Mouse (Mus musculus): ENCODE data around the gene Accs. TPM values are rescaled to one million over a fixed set of nuclear protein-coding genes. Genes with fewer than 3 reads are reported as not detected.

Accs gene
- polyA plus RNA-seq, 1 experiment from 2014 or later, result 5.3 TPM

DNA sequence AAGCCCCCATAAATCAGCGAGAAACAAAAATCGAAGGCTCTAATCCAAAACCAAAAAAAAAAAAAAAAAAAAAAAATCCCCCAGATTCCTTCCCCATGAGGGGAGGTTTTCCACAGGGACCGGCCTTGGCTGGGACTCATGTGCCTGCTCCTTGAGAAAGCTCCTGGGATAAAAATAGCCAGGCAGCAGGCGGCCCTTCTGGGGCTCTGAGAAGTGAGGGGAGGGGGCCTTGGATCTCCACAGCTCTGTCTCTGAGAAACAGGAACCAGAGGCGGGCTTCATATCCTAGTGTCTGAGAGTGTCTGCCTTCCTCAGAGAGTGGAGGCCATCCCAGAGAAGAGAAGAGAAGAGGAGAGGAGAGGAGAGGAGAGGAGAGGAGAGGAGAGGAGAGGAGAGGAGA is 27.3 kb upstream of the Accs start:
- WGBS, result 31% methylated on average over 5 of the region's 5 CpGs
- Histone ChIP-seq H3K9me3 (no peaks in the 10 kb centered on the region), H3K9ac (no peak overlapping the region), H3K27ac (peak overlapping the region; percentile 57; the same call in 1 of the 2 replicates), H3K36me3 (no peaks in the 10 kb centered on the region), H3K4me3 (replicated peaks) (no peak overlapping the region), H3K27me3 (replicated peaks) (no peaks in the 10 kb centered on the region), H3K4me2 (no peak overlapping the region), H3K4me1 (0 out of 2 replicates have a peak, but pooled peaks cover 7% of the 10 kb centered on the region)
- ATAC-seq (ENCODE audit: insufficient read depth, low FRiP score, low read depth), result peak; percentile 52; the same call in 1 of the 2 replicates

DNA sequence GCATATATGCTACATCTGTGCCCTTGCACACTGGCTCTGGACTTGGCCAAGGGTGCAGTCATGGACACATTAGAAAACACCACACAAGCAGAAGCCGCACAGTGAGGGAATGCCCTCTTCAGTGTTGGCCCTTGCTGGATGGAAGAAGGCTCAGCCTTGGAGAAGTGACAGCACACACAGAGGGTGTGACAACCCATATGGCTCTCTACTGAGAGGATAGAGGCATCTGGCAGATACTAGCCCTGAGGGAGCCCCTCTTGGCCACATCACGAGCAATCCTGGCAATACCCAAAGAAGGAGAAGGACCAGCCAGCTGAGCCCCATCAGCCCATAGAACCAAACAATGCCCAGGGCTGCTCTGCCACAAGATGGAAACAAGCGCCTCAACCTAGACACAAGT is 24.9 kb upstream of the Accs start:
- Histone ChIP-seq H3K4me3 (replicated peaks) (no peak overlapping the region), H3K36me3 (no peaks in the 10 kb centered on the region), H3K9ac (no peak overlapping the region), H3K4me2 (no peak overlapping the region), H3K9me3 (no peaks in the 10 kb centered on the region), H3K27me3 (replicated peaks) (no peaks in the 10 kb centered on the region), H3K27ac (no peak overlapping the region), H3K4me1 (0 out of 2 replicates have a peak, but pooled peaks cover 7% of the 10 kb centered on the region)
- WGBS, result 81% methylated on average over 3 of the region's 3 CpGs
- ATAC-seq (ENCODE audit: insufficient read depth, low FRiP score, low read depth), result no peak; the same call in 1 of the 2 replicates

DNA sequence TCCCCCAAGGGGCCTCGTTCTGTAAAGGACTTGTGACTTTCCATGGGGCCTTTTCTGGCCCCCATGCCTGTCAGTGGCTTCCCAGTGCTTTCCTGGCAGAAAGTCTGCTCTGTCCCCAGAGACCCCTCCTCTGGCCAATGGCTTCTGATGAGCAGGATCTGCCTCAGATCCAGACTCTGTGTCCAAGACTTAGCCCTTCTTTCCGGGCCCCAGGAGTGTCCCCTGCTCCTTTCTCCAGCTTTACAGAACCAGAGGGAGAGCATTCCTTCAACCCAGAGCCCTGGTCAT is 24.4 kb upstream of the Accs start:
- Histone ChIP-seq H3K27ac (no peak overlapping the region), H3K4me2 (no peak overlapping the region), H3K36me3 (no peaks in the 10 kb centered on the region), H3K4me3 (replicated peaks) (no peak overlapping the region), H3K9me3 (no peaks in the 10 kb centered on the region), H3K27me3 (replicated peaks) (no peaks in the 10 kb centered on the region), H3K4me1 (0 out of 2 replicates have a peak, but pooled peaks cover 7% of the 10 kb centered on the region), H3K9ac (no peak overlapping the region)
- no peak for ATAC-seq (ENCODE audit: insufficient read depth, low FRiP score, low read depth)
- 21% methylated on average over 2 of the region's 2 CpGs for WGBS

DNA sequence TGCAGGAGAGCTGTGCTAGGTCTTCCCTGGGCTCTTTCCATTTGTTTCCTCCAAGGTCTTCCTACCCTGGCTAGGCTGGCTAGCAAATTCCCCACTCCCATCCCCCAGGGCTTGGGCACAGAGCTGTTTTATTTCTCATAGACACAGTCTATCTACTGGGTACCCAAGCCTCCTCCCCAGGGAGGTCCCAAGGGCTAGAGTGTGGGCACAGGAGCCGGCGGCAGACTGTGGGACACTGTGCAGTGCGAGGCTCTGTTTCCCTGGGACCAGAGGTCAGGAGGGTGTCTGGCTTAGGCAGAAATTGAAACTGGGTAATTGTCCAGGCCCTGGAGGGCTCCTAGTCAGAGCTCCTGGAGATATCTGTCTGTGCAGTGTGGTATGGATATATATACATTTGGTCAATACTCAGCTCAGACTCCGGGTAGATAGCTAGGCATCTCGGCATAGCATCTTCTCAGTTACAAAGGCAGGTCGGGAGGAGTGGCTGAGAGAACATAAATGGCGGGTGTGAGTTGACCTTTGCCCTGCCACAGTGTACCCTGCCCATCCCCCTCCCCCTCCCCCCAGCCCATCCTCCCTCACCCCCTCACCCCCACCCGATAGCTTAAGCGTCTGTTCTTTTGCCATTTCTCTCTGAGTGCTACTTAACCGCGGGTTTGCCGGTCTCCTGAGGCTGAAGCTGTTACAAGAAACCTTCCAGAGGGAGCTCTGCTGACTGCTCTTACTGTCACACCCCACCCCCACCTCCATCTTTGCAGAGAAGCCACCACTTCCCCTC is 23.9 kb upstream of the Accs start:
- no peak for ATAC-seq (ENCODE audit: insufficient read depth, low FRiP score, low read depth)

DNA sequence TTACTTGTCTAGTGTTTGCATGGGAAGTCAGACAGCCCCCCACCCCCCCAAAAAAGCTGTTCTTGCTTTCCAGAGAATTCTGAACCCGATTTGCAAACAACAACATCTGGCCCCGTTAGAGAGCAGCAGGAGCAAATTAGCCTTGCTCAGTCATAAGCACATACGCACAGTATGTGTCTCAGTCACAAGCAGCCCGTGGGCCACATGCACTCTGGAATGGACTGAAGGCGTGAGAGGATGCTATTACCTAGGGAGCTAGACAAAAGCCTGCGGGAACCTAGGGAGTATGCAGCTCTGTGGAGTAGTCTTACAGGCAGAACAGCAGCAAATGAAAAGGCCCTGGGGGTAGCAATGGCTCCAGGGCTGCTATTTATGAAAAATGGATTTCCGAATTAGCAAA is 22.5 kb upstream of the Accs start:
- no peaks in the 10 kb centered on the region for H3K27me3 ChIP-seq (replicated peaks)
- 0 out of 2 replicates have a peak, but pooled peaks cover 7% of the 10 kb centered on the region for H3K4me1 ChIP-seq
- H3K4me2 ChIP-seq, result no peak overlapping the region
- H3K9me3 ChIP-seq, result no peaks in the 10 kb centered on the region
- no peak overlapping the region for H3K4me3 ChIP-seq (replicated peaks)
- ATAC-seq (ENCODE audit: insufficient read depth, low FRiP score, low read depth), result no peak
- H3K36me3 ChIP-seq, result no peaks in the 10 kb centered on the region
- 77% methylated on average over 7 of the region's 7 CpGs for WGBS
- no peak overlapping the region for H3K9ac ChIP-seq
- H3K27ac ChIP-seq, result no peak overlapping the region

More for the DNA sequence above, 23.9 kb upstream of the Accs start:
- no peak overlapping the region for H3K4me2 ChIP-seq
- H3K27ac ChIP-seq, result no peak overlapping the region
- H3K27me3 ChIP-seq (replicated peaks), result no peaks in the 10 kb centered on the region
- H3K9me3 ChIP-seq, result no peaks in the 10 kb centered on the region
- 0 out of 2 replicates have a peak, but pooled peaks cover 7% of the 10 kb centered on the region for H3K4me1 ChIP-seq
- H3K4me3 ChIP-seq (replicated peaks), result no peak overlapping the region
- 17% methylated on average over 11 of the region's 12 CpGs for WGBS
- H3K9ac ChIP-seq, result no peak overlapping the region
- H3K36me3 ChIP-seq, result no peaks in the 10 kb centered on the region

DNA sequence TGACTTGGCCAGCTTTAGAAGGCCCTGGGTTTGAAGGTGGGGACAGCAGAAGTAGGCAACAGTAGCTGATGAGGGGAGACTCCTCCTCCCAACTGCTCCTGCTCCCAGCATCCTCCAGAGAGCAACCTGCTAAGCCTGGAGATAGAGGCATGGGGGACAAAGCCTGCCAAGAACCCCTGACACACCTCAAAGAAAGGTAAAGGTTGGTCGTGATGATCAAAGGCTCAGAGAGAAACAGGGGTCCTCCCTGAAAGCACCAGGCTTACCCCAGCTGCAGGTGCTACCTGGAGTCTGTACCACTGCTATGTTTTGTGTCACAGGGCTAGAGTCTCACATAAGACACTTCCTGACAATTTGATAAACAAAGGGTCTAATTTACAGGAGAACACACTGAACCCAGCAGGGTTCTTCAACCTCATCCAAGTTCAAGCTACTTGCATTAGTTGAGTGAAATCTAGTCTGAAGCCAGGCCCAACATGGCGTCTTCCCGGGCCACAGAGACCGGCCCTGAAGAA is 21.7 kb upstream of the Accs start:
- no peak for ATAC-seq (ENCODE audit: insufficient read depth, low FRiP score, low read depth)
- Histone ChIP-seq H3K4me3 (replicated peaks) (no peak overlapping the region), H3K9ac (no peak overlapping the region), H3K4me1 (0 out of 2 replicates have a peak, but pooled peaks cover 7% of the 10 kb centered on the region), H3K27ac (no peak overlapping the region), H3K4me2 (no peak overlapping the region), H3K36me3 (no peaks in the 10 kb centered on the region), H3K27me3 (replicated peaks) (no peaks in the 10 kb centered on the region), H3K9me3 (no peaks in the 10 kb centered on the region)
- 84% methylated on average over 4 of the region's 4 CpGs for WGBS

DNA sequence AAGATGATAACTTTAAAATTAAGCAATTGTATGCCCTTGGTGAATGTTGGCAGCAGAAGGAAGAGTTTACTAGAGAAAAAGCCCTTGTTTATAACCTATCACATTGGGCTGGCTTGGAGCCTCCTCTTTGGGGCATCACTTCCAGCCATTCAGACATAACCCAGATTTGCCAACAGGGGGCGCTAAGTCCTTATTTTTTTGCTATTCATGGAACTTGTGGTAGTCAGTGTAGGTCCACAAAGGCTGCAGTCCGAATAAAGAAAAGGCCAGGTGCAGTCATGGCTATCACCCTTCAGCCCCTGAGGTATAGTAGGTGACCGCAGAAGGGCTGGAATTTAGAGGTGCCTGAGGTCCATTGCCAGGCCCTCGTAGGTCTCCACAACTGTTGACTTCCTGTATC is 21.1 kb upstream of the Accs start:
- ATAC-seq (ENCODE audit: insufficient read depth, low FRiP score, low read depth), result no peak
- Histone ChIP-seq H3K9ac (no peak overlapping the region), H3K36me3 (no peaks in the 10 kb centered on the region), H3K27ac (no peak overlapping the region), H3K4me1 (0 out of 2 replicates have a peak, but pooled peaks cover 7% of the 10 kb centered on the region), H3K9me3 (no peaks in the 10 kb centered on the region), H3K27me3 (replicated peaks) (no peaks in the 10 kb centered on the region), H3K4me2 (no peak overlapping the region), H3K4me3 (replicated peaks) (no peak overlapping the region)
- whole genome bisulfite sequencing, result 44% methylated on average over 4 of the region's 4 CpGs

DNA sequence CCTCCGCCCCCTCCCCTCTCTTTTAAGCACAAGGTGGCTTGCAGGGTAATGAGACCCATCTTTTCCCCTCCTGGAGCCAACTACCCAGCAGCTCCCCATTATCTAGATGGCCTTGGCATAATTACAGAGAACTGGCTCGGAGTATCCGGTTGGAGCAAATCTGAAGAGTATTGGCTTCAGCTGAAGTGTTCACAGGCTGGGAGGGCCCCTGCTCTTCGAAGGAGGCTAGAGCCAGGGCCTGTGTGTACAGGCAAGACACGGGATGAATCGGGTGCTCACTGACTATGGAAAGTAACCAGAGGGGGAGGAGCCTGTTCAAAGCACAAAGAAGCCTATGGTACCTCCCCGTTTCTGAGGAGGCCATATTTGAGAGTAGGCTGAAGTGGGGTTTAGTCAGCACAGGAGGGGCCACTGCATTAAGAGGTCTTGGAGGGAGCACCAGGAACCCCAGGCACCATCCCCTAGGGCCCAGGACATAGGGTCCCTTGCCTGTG is 19.4 kb upstream of the Accs start, which contains the start of gene Accsl:
Gene Accsl, minus strand, starts transcription at position 51 of the 494 bp plus-strand sequence.
- Histone ChIP-seq H3K27ac (no peak within 1 kb of the TSS), H3K9ac (no peak within 1 kb of the TSS), H3K4me3 (replicated peaks) (no peak within 1 kb of the TSS), H3K36me3 (no peaks in the 10 kb centered on the region), H3K9me3 (no peaks in the 10 kb centered on the region), H3K4me2 (no peak within 1 kb of the TSS), H3K4me1 (0 out of 2 replicates have a peak, but pooled peaks cover 5% of the 10 kb centered on the region), H3K27me3 (replicated peaks) (no peaks in the 10 kb centered on the region)
- 68% methylated on average over 7 of the region's 7 CpGs for WGBS
- no peak for ATAC-seq (ENCODE audit: insufficient read depth, low FRiP score, low read depth)

DNA sequence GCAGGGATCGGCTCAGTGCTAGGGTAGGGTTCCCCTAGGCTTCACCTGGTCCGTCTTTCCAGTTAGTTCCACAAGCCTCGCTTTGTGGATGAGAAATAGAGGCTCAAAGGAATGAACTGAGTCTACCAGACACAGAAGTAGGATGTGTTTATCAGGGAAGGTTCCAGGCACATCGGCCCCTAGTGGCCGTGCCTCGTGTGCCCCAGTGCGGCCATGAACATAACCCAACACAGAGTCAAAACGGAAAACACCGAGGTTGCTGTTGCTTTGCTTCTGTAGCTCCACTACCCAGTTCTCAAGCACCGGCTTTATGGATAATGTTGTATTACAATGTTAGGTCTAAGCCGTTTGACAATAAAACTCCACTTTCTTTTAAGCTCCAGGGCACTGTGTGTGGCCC is 18.8 kb upstream of the Accs start:
- WGBS, result 79% methylated on average over 11 of the region's 11 CpGs

DNA sequence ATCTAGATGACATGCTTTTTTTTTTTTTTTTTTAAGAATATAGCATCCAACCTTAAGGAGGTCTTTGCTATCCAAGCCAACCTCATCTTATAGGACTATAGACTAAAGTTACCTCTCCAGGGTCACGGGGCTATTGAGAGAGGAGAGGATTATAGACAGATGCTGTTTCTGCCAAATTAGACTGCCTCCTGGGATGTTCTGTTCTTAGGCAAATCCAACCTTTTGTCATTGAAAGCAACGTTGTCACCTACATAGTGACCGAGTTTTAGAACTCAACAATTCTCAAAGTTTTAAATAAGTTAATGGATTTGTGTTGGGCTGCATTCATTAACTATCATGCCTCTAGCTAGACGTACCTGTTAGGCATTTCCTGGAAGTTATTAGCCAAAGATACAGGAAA is 13.5 kb upstream of the Accs start:
- H3K27me3 ChIP-seq (replicated peaks), result no peaks in the 10 kb centered on the region
- H3K4me1 ChIP-seq, result no peaks in the 10 kb centered on the region
- no peak for ATAC-seq (ENCODE audit: insufficient read depth, low FRiP score, low read depth)
- no peak overlapping the region for H3K27ac ChIP-seq
- H3K4me3 ChIP-seq (replicated peaks), result no peak overlapping the region
- H3K36me3 ChIP-seq, result no peaks in the 10 kb centered on the region
- WGBS, result 72% methylated on average over 4 of the region's 4 CpGs
- H3K9ac ChIP-seq, result no peak overlapping the region
- H3K4me2 ChIP-seq, result no peak overlapping the region
- no peaks in the 10 kb centered on the region for H3K9me3 ChIP-seq

More for the DNA sequence above, 18.8 kb upstream of the Accs start:
- Histone ChIP-seq H3K36me3 (no peaks in the 10 kb centered on the region), H3K4me1 (0 out of 2 replicates have a peak, but pooled peaks cover 3% of the 10 kb centered on the region), H3K9me3 (no peaks in the 10 kb centered on the region), H3K9ac (no peak overlapping the region), H3K27me3 (replicated peaks) (no peaks in the 10 kb centered on the region), H3K4me2 (no peak overlapping the region), H3K27ac (no peak overlapping the region), H3K4me3 (replicated peaks) (no peak overlapping the region)
- no peak for ATAC-seq (ENCODE audit: insufficient read depth, low FRiP score, low read depth)

DNA sequence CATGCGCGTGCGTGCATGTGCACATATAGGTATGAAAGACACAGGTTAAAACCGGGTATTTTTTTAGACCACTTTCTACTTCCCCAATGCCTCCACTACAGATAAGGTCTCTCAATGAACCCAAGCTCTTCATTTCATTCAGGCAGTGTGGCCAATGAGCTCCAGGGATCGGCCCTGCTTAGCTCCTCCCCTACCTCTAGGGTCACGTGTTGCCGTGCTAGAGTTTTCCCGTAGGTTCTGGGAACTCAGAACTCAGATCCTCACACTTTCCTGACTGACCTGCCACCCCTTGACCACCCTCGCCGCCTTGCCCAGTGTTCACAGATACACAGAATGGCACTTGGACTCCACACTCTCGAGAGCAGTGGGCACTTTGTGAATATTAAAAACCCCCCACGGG is 9.1 kb upstream of the Accs start:
- Histone ChIP-seq H3K36me3 (no peaks in the 10 kb centered on the region), H3K9ac (no peak overlapping the region), H3K4me3 (replicated peaks) (no peak overlapping the region), H3K4me2 (no peak overlapping the region), H3K4me1 (no peaks in the 10 kb centered on the region), H3K27ac (no peak overlapping the region), H3K27me3 (replicated peaks) (no peaks in the 10 kb centered on the region), H3K9me3 (no peaks in the 10 kb centered on the region)
- WGBS, result 68% methylated on average over 12 of the region's 12 CpGs
- ATAC-seq (ENCODE audit: insufficient read depth, low FRiP score, low read depth), result no peak

DNA sequence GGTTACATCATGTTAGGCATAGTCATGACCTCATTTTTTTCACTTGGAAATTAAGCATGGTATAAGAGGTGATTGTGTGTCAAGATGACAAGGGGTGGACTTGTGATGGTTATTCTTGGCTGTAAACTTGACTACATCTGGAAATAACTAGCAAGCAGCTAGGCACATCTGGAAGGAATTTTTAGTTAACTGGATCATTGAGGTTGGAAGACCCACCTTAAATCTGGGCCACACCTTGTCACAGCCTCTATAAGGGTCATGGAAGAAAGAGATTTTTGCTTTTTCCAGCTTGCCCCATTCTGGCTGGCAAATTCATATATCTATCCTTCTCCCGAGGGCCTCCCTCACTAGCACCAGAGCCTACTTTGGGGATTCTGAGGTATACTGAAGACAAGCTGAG is 1.6 kb upstream of the Accs start:
- H3K36me3 ChIP-seq, result no peaks in the 10 kb centered on the region
- H3K4me3 ChIP-seq (replicated peaks), result no peak overlapping the region
- no peaks in the 10 kb centered on the region for H3K9me3 ChIP-seq
- no peak overlapping the region for H3K4me2 ChIP-seq
- H3K9ac ChIP-seq, result no peak overlapping the region
- peaks cover 9% of the 10 kb centered on the region; the same call in 1 of the 2 replicates for H3K4me1 ChIP-seq
- no peak for ATAC-seq (ENCODE audit: insufficient read depth, low FRiP score, low read depth)
- no peak overlapping the region for H3K27ac ChIP-seq
- WGBS, result 81% methylated on average over 1 of the region's 1 CpGs
- no peaks in the 10 kb centered on the region for H3K27me3 ChIP-seq (replicated peaks)

Measured in stomach, embryonic 15.5 days (tissue).